Mouse (Mus musculus) midbrain, postnatal 0 days (tissue): ENCODE measurements around the gene Ptpn1. TPM values are rescaled to one million over a fixed set of nuclear protein-coding genes. Genes with fewer than 3 reads are reported as not detected.
A peak's percentile ranks its signal among the peaks of the same experiment; 100 is the strongest.

Experiments used
- ATAC-seq: fragments of 200-750 bp; cut with Nextera tagmentation; 2 replicates; pipeline ENCODE4 v1.8.0; 2017; ENCODE audit warnings: moderate number of reproducible peaks, mild to moderate bottlenecking, moderate TSS enrichment, moderate library complexity; ENCODE audit not compliant: low FRiP score
- DNase-seq: peaks from one replicate; pipeline ENCODE4 v3.0.0-alpha.2; 2015; ENCODE audit warnings: low spot score
- H3K27ac ChIP-seq: fragments of 300-500 bp; sonication (generic); 2 replicates; pipeline ENCODE4 v1.5.1; 2014; ENCODE audit warnings: low read depth, mild to moderate bottlenecking, low read length, mixed read lengths
- H3K27me3 ChIP-seq: fragments of 300-500 bp; sonication (generic); 2 replicates; pipeline ENCODE4 v1.6.1; 2014; ENCODE audit warnings: low read length, control low read depth, mixed read lengths; ENCODE audit not compliant: insufficient read depth
- H3K36me3 ChIP-seq: fragments of 300-500 bp; sonication (generic); 2 replicates; pipeline ENCODE4 v1.6.1; 2014; ENCODE audit warnings: low read length, control low read depth, mixed read lengths; ENCODE audit not compliant: insufficient read depth
- H3K4me1 ChIP-seq: fragments of 300-500 bp; sonication (generic); 2 replicates; pipeline ENCODE4 v1.6.1; 2014; ENCODE audit warnings: mild to moderate bottlenecking, control low read depth, antibody characterized with exemption, low read length, mixed read lengths; ENCODE audit not compliant: insufficient read depth
- H3K4me2 ChIP-seq: fragments of 300-500 bp; sonication (generic); 2 replicates; pipeline ENCODE4 v1.6.1; 2014; ENCODE audit warnings: low read depth, mild to moderate bottlenecking, low read length, mixed read lengths; ENCODE audit not compliant: poor library complexity, severe bottlenecking
- H3K4me3 ChIP-seq: fragments of 300-500 bp; sonication (generic); 2 replicates; pipeline ENCODE4 v1.5.1; 2014; ENCODE audit warnings: low read depth, mild to moderate bottlenecking, low read length, moderate library complexity
- H3K9ac ChIP-seq: fragments of 300-500 bp; sonication (generic); replicated peaks from 2 replicates; pipeline ENCODE4 v1.6.1; 2014; ENCODE audit warnings: mild to moderate bottlenecking, low read length, moderate library complexity, mixed read lengths; ENCODE audit not compliant: poor library complexity, severe bottlenecking
- H3K9me3 ChIP-seq: fragments of 300-500 bp; sonication (generic); 2 replicates; pipeline ENCODE4 v1.6.1; 2016; ENCODE audit warnings: low read length, control low read depth
- CTCF ChIP-seq: IDR thresholded peaks from 2 replicates; pipeline ENCODE4 v1.5.1; 2016; ENCODE audit warnings: antibody characterized with exemption, mild to moderate bottlenecking
- WGBS: fragments of 180-500 bp; shearing (Covaris S2); extraction: QIAGEN DNeasy Blood & Tissue Kit; methylation state at CpG from one replicate; pipeline ENCODE4 v1.1.7; 2014; 5-methylcytosine and 5-hydroxymethylcytosine counted together
- polyA plus RNA-seq: library from polyadenylated mRNA; unstranded; fragments of >200 nt; fragmentation: Nextera tagmentation; extraction: Ambion mirVana; gene quantifications from 2 replicates; pipeline ENCODE4 v1.2.1, GENCODE M21; 2015
- total RNA-seq: library from RNA; depleted of rRNA; stranded (reverse); fragments of >200 nt; gene quantifications from 2 replicates; pipeline ENCODE4 v1.2.3, GENCODE M21; 2014

Gene Ptpn1
- total and polyA plus RNA-seq, 2 experiments from 2014 or later, result 42.7 to 59.1 TPM

GRCm38 (mm10) chr2:167984371-167984770 is 52.5 kb downstream of the Ptpn1 start:
- no peak for TF ChIP-seq CTCF
- Histone ChIP-seq H3K27ac (no peak overlapping the region), H3K4me2 (no peak overlapping the region), H3K9me3 (no peaks in the 10 kb centered on the region), H3K27me3 (no peaks in the 10 kb centered on the region), H3K9ac (no peak overlapping the region), H3K4me3 (no peak overlapping the region), H3K36me3 (0 out of 2 replicates have a peak, but pooled peaks cover 5% of the 10 kb centered on the region), H3K4me1 (no peaks in the 10 kb centered on the region)
- WGBS, result 85% methylated on average over 5 of the region's 5 CpGs
- ATAC-seq, result no peak
- no peak for DNase-seq

DNA sequence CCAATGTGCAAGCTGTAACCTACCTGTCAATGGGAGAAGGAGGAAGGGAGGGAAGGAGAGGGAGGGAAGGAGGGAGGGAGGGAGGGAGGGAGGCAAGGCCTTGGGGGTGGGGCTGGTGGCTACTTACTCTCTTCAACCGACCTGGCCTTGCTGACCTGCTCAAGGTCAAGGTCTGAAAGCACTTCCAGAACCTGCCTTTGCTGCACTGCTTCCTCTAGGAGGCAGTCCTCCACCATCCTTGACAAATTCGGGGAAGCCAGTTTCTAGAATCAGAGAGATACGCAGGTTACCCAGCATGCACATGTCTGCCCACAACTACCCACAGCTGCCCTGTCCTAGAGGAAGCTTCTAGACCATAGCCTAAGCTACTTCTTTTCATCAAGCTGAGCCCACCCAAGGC is 53.1 kb downstream of the Ptpn1 start:
- 0 out of 2 replicates have a peak, but pooled peaks cover under 1% of the 10 kb centered on the region for H3K36me3 ChIP-seq
- no peak overlapping the region for H3K4me2 ChIP-seq
- H3K27me3 ChIP-seq, result no peaks in the 10 kb centered on the region
- no peak for DNase-seq
- TF ChIP-seq CTCF, result peak; percentile 55
- 53% methylated on average over 3 of the region's 3 CpGs for WGBS
- H3K4me1 ChIP-seq, result no peaks in the 10 kb centered on the region
- ATAC-seq, result no peak
- no peaks in the 10 kb centered on the region for H3K9me3 ChIP-seq
- no peak overlapping the region for H3K4me3 ChIP-seq
- H3K9ac ChIP-seq, result no peak overlapping the region
- no peak overlapping the region for H3K27ac ChIP-seq

GRCm38 (mm10) chr2:167986762-167987161 is 54.9 kb downstream of the Ptpn1 start:
- Histone ChIP-seq H3K36me3 (no peaks in the 10 kb centered on the region), H3K27ac (no peak overlapping the region), H3K4me1 (no peaks in the 10 kb centered on the region), H3K9me3 (no peaks in the 10 kb centered on the region), H3K4me2 (no peak overlapping the region), H3K27me3 (no peaks in the 10 kb centered on the region), H3K9ac (no peak overlapping the region), H3K4me3 (no peak overlapping the region)
- WGBS, result 31% methylated on average over 6 of the region's 7 CpGs
- peak; percentile 61 for TF ChIP-seq CTCF
- no peak for ATAC-seq
- no peak for DNase-seq

- ATAC-seq (no peak), DNase-seq (no peak)
- H3K9me3 ChIP-seq, result no peaks in the 10 kb centered on the region
- H3K4me2 ChIP-seq, result no peak overlapping the region
- H3K27ac ChIP-seq, result no peak overlapping the region
- 70% methylated on average over 12 of the region's 12 CpGs for WGBS
- TF ChIP-seq CTCF, result no peak
- H3K36me3 ChIP-seq, result no peaks in the 10 kb centered on the region
- no peaks in the 10 kb centered on the region for H3K4me1 ChIP-seq
- no peaks in the 10 kb centered on the region for H3K27me3 ChIP-seq
- no peak overlapping the region for H3K4me3 ChIP-seq
- no peak overlapping the region for H3K9ac ChIP-seq
Measured at GRCm38 (mm10) chr2:167987640-167988039, 55.8 kb downstream of the Ptpn1 start.

DNA sequence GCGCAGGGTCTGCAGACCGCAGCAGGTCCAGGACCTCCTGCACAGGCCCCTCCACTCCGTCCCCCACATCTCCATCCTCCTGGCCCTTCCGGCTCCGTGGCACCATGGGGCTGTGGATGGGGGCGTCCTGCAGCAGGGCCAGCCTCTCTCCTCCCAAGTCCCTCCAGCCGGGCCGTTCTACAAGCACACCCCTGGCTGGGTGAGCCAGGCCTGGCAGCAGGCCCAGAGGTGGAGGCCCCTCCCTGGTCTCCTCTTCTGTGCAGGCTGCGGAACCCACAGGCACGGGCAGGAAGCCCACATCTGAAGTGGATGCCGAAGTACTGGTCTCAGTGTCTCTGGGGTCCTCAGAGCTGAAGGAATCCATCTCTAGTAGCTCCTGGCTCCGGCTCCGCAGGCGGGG is 57.5 kb downstream of the Ptpn1 start:
- TF ChIP-seq CTCF, result no peak
- Histone ChIP-seq H3K4me3 (no peak overlapping the region), H3K4me1 (no peaks in the 10 kb centered on the region), H3K9ac (peak overlapping the region; percentile 8; the same call in 1 of the 2 replicates), H3K36me3 (no peaks in the 10 kb centered on the region), H3K27ac (no peak overlapping the region), H3K4me2 (no peak overlapping the region), H3K27me3 (no peaks in the 10 kb centered on the region), H3K9me3 (no peaks in the 10 kb centered on the region)
- DNase-seq (peak; percentile 57), ATAC-seq (0 out of 2 replicates have a peak, but pooled peaks have one; percentile 11)
- 58% methylated on average over 14 of the region's 14 CpGs for WGBS

- TF ChIP-seq CTCF, result no peak
Measured at GRCm38 (mm10) chr2:167993260-167993659, 61.4 kb downstream of the Ptpn1 start.

More at GRCm38 (mm10) chr2:167993260-167993659, 61.4 kb downstream of the Ptpn1 start:
- ATAC-seq (no peak), DNase-seq (no peak)
- Histone ChIP-seq H3K27ac (no peak overlapping the region), H3K27me3 (no peaks in the 10 kb centered on the region), H3K9me3 (no peaks in the 10 kb centered on the region), H3K4me2 (no peak overlapping the region), H3K36me3 (no peaks in the 10 kb centered on the region), H3K4me1 (no peaks in the 10 kb centered on the region), H3K4me3 (no peak overlapping the region), H3K9ac (no peak overlapping the region)
- 63% methylated on average over 13 of the region's 13 CpGs for WGBS
